Mouse (Mus musculus): ENCODE data around the gene Fsip1. TPM values are rescaled to one million over a fixed set of nuclear protein-coding genes. Genes with fewer than 3 reads are reported as not detected.
"Not testable (repeated sequence)": the region's sequence is repeated elsewhere in the genome, so short reads cannot be mapped to it uniquely, and the experiment has no call there.

Gene Fsip1
- polyA plus RNA-seq, 1 experiment from 2014 or later, result 0.79 TPM

DNA sequence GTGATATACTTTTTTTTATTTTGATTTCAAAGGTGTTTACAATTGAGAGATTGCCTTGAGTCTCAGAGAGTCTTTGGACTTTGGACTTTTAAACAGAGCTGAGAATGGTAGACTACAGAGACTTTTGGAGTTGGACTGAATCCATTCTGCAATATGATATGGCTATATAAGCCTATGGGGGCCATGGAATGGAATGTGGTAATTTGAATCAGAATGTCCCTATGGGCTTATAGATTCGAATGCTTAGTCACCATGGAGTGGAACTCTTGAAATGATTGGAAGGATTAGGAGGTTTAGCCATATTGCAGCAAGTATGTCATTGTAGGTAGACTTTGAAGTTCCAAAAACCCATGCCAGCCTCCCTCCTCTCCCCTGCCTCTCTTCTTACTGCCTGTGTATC, 88.5 kb downstream of the Fsip1 start:
- no peak overlapping the region for H3K4me2 ChIP-seq
- H3K4me3 ChIP-seq, result no peak overlapping the region
- no peaks in the 10 kb centered on the region for H3K9me3 ChIP-seq
- 0 out of 2 replicates have a peak overlapping the region, but pooled peaks have one; percentile 39 for H3K27ac ChIP-seq
- H3K9ac ChIP-seq, result no peak overlapping the region
- H3K4me1 ChIP-seq, result peaks cover 32% of the 10 kb centered on the region
- no peaks in the 10 kb centered on the region for H3K27me3 ChIP-seq
- no peak for ATAC-seq (ENCODE audit: insufficient number of reproducible peaks, insufficient read depth, low FRiP score, low TSS enrichment, low read depth)
- H3K36me3 ChIP-seq, result no peaks in the 10 kb centered on the region
- WGBS, result 8% methylated on average over 1 of the region's 1 CpGs

GRCm38 (mm10) chr2:118167731-118168130, 89.0 kb downstream of the Fsip1 start:
- Histone ChIP-seq H3K4me3 (no peak overlapping the region), H3K36me3 (no peaks in the 10 kb centered on the region), H3K27ac (no peak overlapping the region), H3K9me3 (no peaks in the 10 kb centered on the region), H3K27me3 (no peaks in the 10 kb centered on the region), H3K4me1 (peaks cover 37% of the 10 kb centered on the region), H3K4me2 (no peak overlapping the region), H3K9ac (no peak overlapping the region)
- no peak for ATAC-seq (ENCODE audit: insufficient number of reproducible peaks, insufficient read depth, low FRiP score, low TSS enrichment, low read depth)
- 80% methylated on average over 4 of the region's 4 CpGs for WGBS

DNA sequence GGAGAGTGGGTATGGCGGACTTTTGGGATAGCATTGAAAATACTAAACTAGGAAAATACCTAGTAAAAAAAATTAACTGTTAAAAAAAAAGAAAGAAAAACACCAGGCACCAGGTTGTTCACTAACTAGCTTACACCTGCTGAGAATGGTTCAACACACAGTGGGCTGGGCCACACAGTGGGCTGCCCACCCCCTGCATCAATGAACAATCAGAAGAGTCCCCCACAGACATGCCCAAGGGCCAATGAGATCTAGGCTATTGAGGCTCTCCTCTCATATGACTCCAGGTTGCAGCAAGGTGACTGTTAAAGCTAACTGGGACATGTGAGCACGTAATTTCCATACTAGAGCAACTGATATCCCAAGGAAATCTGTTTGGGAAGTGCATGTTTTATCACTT, 91.1 kb downstream of the Fsip1 start:
- Histone ChIP-seq H3K4me3 (no peak overlapping the region), H3K27ac (no peak overlapping the region), H3K9me3 (no peaks in the 10 kb centered on the region), H3K4me2 (no peak overlapping the region), H3K4me1 (peaks cover 50% of the 10 kb centered on the region), H3K9ac (no peak overlapping the region), H3K36me3 (no peaks in the 10 kb centered on the region), H3K27me3 (no peaks in the 10 kb centered on the region)
- 85% methylated on average over 2 of the region's 2 CpGs for WGBS
- ATAC-seq (ENCODE audit: insufficient number of reproducible peaks, insufficient read depth, low FRiP score, low TSS enrichment, low read depth), result no peak

GRCm38 (mm10) chr2:118164137-118164536, 92.6 kb downstream of the Fsip1 start:
- peaks cover 66% of the 10 kb centered on the region for H3K4me1 ChIP-seq
- H3K4me3 ChIP-seq, result no peak overlapping the region
- no peak overlapping the region for H3K9ac ChIP-seq
- no peak overlapping the region for H3K27ac ChIP-seq
- no peaks in the 10 kb centered on the region for H3K9me3 ChIP-seq
- 26% methylated on average over 6 of the region's 6 CpGs for WGBS
- H3K36me3 ChIP-seq, result no peaks in the 10 kb centered on the region
- no peaks in the 10 kb centered on the region for H3K27me3 ChIP-seq
- no peak overlapping the region for H3K4me2 ChIP-seq
- ATAC-seq (ENCODE audit: insufficient number of reproducible peaks, insufficient read depth, low FRiP score, low TSS enrichment, low read depth), result no peak

DNA sequence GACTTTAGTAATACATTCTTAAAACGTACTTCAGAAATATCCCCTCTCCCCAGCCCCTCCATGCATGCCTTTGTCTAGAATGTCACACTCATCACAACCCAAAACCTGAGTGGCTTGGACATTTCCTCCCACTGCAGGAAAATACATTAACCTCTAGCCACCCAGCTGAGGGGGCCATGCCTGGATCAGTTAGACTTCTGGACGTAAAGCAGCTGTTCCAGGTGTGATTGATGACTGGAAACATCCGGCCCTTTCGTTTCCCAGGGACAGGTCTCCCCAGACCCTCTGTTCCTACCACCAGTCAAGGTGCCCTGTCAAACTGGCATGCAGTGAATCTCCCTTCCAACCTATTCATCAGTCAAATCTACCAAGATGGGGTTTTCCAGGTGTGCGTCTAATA, 94.3 kb downstream of the Fsip1 start:
- Histone ChIP-seq H3K4me1 (peaks cover 63% of the 10 kb centered on the region), H3K4me3 (no peak overlapping the region), H3K9ac (no peak overlapping the region), H3K9me3 (no peaks in the 10 kb centered on the region), H3K27me3 (no peaks in the 10 kb centered on the region), H3K27ac (peak overlapping the region; percentile 49), H3K4me2 (no peak overlapping the region), H3K36me3 (no peaks in the 10 kb centered on the region)
- no peak for ATAC-seq (ENCODE audit: insufficient number of reproducible peaks, insufficient read depth, low FRiP score, low TSS enrichment, low read depth)
- WGBS, result 48% methylated on average over 5 of the region's 5 CpGs

- no peak for ATAC-seq (ENCODE audit: insufficient number of reproducible peaks, insufficient read depth, low FRiP score, low TSS enrichment, low read depth)
- H3K27me3 ChIP-seq, result no peaks in the 10 kb centered on the region
- H3K27ac ChIP-seq, result peak overlapping the region; percentile 80
- no peaks in the 10 kb centered on the region for H3K9me3 ChIP-seq
- no peak overlapping the region for H3K4me3 ChIP-seq
- H3K36me3 ChIP-seq, result no peaks in the 10 kb centered on the region
- no peak overlapping the region for H3K9ac ChIP-seq
- WGBS, result 52% methylated on average over 2 of the region's 2 CpGs
- H3K4me2 ChIP-seq, result no peak overlapping the region
- peaks cover 68% of the 10 kb centered on the region for H3K4me1 ChIP-seq
These were observed 95.8 kb downstream of the Fsip1 start for GRCm38 (mm10) chr2:118160991-118161390.

DNA sequence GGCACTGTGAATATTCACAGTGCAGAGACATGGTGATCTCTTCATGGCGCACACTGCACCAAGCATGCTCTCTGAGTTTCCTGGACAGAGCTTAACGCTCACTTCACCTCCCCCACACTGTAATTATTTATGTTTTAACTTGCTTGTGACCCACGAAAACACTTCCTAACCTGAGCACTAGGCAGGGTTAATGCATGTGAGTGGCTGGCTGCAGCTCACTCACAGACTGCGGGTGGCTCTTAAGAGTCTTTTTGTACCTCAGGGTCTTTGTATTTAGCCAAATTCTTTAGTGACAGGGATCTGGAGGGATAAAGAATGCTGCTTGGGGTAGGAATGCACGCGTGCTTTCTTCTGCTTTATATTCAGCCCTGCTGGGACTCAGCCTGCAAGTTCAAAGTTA, 96.2 kb downstream of the Fsip1 start:
- 17% methylated on average over 6 of the region's 6 CpGs for WGBS
- ATAC-seq (ENCODE audit: insufficient number of reproducible peaks, insufficient read depth, low FRiP score, low TSS enrichment, low read depth), result 0 out of 2 replicates have a peak, but pooled peaks have one; percentile 32
- no peak overlapping the region for H3K4me2 ChIP-seq
- H3K4me3 ChIP-seq, result no peak overlapping the region
- no peak overlapping the region for H3K9ac ChIP-seq
- peak overlapping the region; percentile 80 for H3K27ac ChIP-seq
- H3K36me3 ChIP-seq, result no peaks in the 10 kb centered on the region
- H3K4me1 ChIP-seq, result peaks cover 68% of the 10 kb centered on the region
- H3K27me3 ChIP-seq, result no peaks in the 10 kb centered on the region
- no peaks in the 10 kb centered on the region for H3K9me3 ChIP-seq

DNA sequence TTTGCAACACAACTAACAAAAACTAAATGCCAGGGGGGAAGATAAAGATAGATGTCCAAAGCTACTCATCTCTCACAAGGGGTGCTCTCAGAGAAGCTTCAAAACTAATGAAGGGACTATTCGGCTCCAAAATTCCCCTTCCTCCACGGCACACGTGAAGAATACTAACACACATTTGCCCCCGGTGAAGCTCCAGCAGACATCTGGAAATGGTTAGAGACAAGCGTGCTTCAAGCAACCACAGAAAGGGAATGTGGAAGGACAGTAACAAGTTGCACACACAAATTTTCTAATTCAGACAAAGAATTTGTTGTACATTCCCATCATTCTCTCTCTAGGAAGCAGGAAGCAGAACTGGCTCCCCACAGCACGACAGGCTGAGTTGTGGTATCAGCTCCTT, 97.6 kb downstream of the Fsip1 start:
- no peak overlapping the region for H3K4me3 ChIP-seq
- H3K9me3 ChIP-seq, result no peaks in the 10 kb centered on the region
- H3K27ac ChIP-seq, result peak overlapping the region; percentile 80
- WGBS, result 14% methylated on average over 6 of the region's 6 CpGs
- H3K4me2 ChIP-seq, result peak overlapping the region; percentile 37; the same call in 1 of the 2 replicates
- no peak for ATAC-seq (ENCODE audit: insufficient number of reproducible peaks, insufficient read depth, low FRiP score, low TSS enrichment, low read depth)
- no peaks in the 10 kb centered on the region for H3K27me3 ChIP-seq
- H3K36me3 ChIP-seq, result no peaks in the 10 kb centered on the region
- H3K4me1 ChIP-seq, result peaks cover 59% of the 10 kb centered on the region
- no peak overlapping the region for H3K9ac ChIP-seq

- Histone ChIP-seq H3K4me2 (no peak overlapping the region), H3K4me1 (peaks cover 51% of the 10 kb centered on the region), H3K4me3 (no peak overlapping the region), H3K9me3 (no peaks in the 10 kb centered on the region), H3K27ac (peak overlapping the region; percentile 80; the same call in 1 of the 2 replicates), H3K36me3 (no peaks in the 10 kb centered on the region), H3K9ac (no peak overlapping the region), H3K27me3 (no peaks in the 10 kb centered on the region)
- WGBS, result 60% methylated on average over 3 of the region's 3 CpGs
- no peak for ATAC-seq (ENCODE audit: insufficient number of reproducible peaks, insufficient read depth, low FRiP score, low TSS enrichment, low read depth)
These were observed 98.7 kb downstream of the Fsip1 start for GRCm38 (mm10) chr2:118158095-118158494.

DNA sequence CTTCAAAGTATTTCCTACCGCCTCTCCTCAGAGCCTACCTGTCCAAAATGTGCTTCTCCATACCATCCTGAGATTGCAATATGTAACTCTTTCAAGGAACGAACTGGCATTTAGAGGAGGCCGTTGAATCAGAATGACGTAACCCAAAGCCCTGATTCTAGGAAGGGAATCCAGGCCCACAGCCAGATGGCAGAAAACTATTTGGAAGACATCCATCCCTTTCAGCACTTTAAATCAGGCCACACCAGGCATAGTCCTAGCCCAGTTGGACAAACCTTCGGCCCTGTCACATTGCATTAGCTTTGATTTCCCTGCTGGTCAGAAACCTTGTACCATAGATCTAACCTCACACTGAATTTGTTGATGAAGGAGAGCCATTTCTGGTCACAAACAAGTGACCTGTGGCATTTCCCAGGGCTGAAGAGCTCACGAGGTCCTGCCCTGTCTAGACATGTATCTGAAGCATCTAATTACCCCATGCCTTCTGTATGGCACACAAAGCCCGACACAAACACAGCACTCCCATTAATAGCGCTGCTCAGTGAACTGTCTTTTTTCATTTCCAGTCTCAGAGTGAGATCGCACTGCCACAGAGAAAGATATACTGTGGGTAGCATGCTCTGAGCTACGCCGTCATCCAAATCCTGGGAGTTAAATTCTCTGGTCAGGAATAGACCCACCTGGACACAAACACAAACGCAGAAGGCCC, 106.8 kb downstream of the Fsip1 start:
- Histone ChIP-seq H3K27ac (no peak overlapping the region), H3K4me1 (peaks cover 9% of the 10 kb centered on the region), H3K36me3 (no peaks in the 10 kb centered on the region), H3K9me3 (no peaks in the 10 kb centered on the region), H3K9ac (no peak overlapping the region), H3K27me3 (no peaks in the 10 kb centered on the region), H3K4me2 (no peak overlapping the region), H3K4me3 (no peak overlapping the region)
- ATAC-seq (ENCODE audit: insufficient number of reproducible peaks, insufficient read depth, low FRiP score, low TSS enrichment, low read depth), result no peak
- 66% methylated on average over 12 of the region's 12 CpGs for WGBS

- H3K4me2 ChIP-seq, result no peak overlapping the region
- ATAC-seq (ENCODE audit: insufficient number of reproducible peaks, insufficient read depth, low FRiP score, low TSS enrichment, low read depth), result no peak
- no peaks in the 10 kb centered on the region for H3K36me3 ChIP-seq
- H3K4me1 ChIP-seq, result peaks cover 6% of the 10 kb centered on the region; the same call in 1 of the 2 replicates
- H3K9ac ChIP-seq, result no peak overlapping the region
- H3K27ac ChIP-seq, result no peak overlapping the region
- H3K9me3 ChIP-seq, result no peaks in the 10 kb centered on the region
- 74% methylated on average over 4 of the region's 4 CpGs for WGBS
- no peak overlapping the region for H3K4me3 ChIP-seq
- no peaks in the 10 kb centered on the region for H3K27me3 ChIP-seq
These were observed 108.2 kb downstream of the Fsip1 start for GRCm38 (mm10) chr2:118148321-118149142.

DNA sequence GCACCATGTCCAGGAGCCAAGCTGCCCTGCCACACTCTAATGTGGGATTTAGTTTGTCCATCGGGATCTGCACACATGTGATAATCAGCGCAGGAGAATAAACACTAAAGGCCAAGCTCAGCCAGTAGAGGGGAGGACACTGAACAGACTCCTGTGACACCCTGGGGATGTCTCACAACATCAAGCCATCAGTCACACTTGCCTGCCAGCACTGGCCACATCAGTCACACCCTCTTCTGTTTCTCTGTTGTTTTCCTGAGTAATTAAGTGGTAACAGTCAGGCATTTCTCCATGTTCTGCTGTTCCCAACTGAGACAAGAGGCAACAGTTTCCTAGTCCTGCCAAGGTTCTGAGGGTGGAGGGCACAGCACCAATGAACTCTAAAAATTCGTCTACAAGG, 109.0 kb downstream of the Fsip1 start:
- not testable (repeated sequence) for H3K27ac ChIP-seq; H3K36me3 ChIP-seq; H3K9me3 ChIP-seq; H3K4me3 ChIP-seq; H3K27me3 ChIP-seq; H3K4me2 ChIP-seq; ATAC-seq (ENCODE audit: insufficient number of reproducible peaks, insufficient read depth, low FRiP score, low TSS enrichment, low read depth); H3K9ac ChIP-seq; H3K4me1 ChIP-seq
- 74% methylated on average over 3 of the region's 3 CpGs for WGBS
